Mouse (Mus musculus) hindbrain, embryonic 12.5 days (tissue): ENCODE data around the gene Fam122a. TPM values are rescaled to one million over a fixed set of nuclear protein-coding genes. Genes with fewer than 3 reads are reported as not detected.
A peak's percentile ranks its signal among the peaks of the same experiment; 100 is the strongest.

Source experiments
- ATAC-seq: fragments of 200-750 bp; cut with Nextera tagmentation; 2 replicates; pipeline ENCODE4 v1.8.0; 2017; ENCODE audit warnings: moderate TSS enrichment; ENCODE audit not compliant: low FRiP score
- H3K27ac ChIP-seq: fragments of 300-500 bp; sonication (generic); 2 replicates; pipeline ENCODE4 v1.5.1; 2016; ENCODE audit warnings: mild to moderate bottlenecking
- H3K27me3 ChIP-seq: fragments of 300-500 bp; sonication (generic); 2 replicates; pipeline ENCODE4 v1.6.1; 2016; ENCODE audit warnings: mild to moderate bottlenecking
- H3K36me3 ChIP-seq: fragments of 300-500 bp; sonication (generic); 2 replicates; pipeline ENCODE4 v1.6.1; 2016; ENCODE audit warnings: mild to moderate bottlenecking
- H3K4me1 ChIP-seq: fragments of 300-500 bp; sonication (generic); 2 replicates; pipeline ENCODE4 v1.6.1; 2016
- H3K4me2 ChIP-seq: fragments of 300-500 bp; sonication (generic); replicated peaks from 2 replicates; pipeline ENCODE4 v1.6.1; 2016; ENCODE audit warnings: mild to moderate bottlenecking
- H3K4me3 ChIP-seq: fragments of 300-500 bp; sonication (generic); 2 replicates; pipeline ENCODE4 v1.5.1; 2016; ENCODE audit warnings: mild to moderate bottlenecking
- H3K9ac ChIP-seq: fragments of 300-500 bp; sonication (generic); 2 replicates; pipeline ENCODE4 v1.6.1; 2016; ENCODE audit warnings: mild to moderate bottlenecking, moderate library complexity
- H3K9me3 ChIP-seq: fragments of 300-500 bp; sonication (generic); replicated peaks from 2 replicates; pipeline ENCODE4 v1.6.1; 2016; ENCODE audit warnings: mild to moderate bottlenecking
- WGBS: fragments of 180-500 bp; shearing (Covaris S2); methylation state at CpG from one replicate; pipeline ENCODE4 v1.1.7; 2016; 5-methylcytosine and 5-hydroxymethylcytosine counted together
- polyA plus RNA-seq: library from polyadenylated mRNA; unstranded; fragments of >200 nt; fragmentation: Nextera tagmentation; extraction: Ambion mirVana; gene quantifications from 2 replicates; pipeline ENCODE4 v1.2.1, GENCODE M21; 2016

The Fam122a gene
- polyA plus RNA-seq, 1 experiment from 2014 or later, result 66.4 TPM

GRCm38 (mm10) chr19:24476461-24476860, 695 bp downstream of the Fam122a start:
- no peak for ATAC-seq
- 2% methylated on average over 11 of the region's 11 CpGs for WGBS

GRCm38 (mm10) chr19:24475281-24475680, 1.9 kb downstream of the Fam122a start:
- no peak for ATAC-seq
- no peak overlapping the region for H3K27ac ChIP-seq
- no peak overlapping the region for H3K9ac ChIP-seq
- 86% methylated on average over 6 of the region's 6 CpGs for WGBS
- 0 out of 2 replicates have a peak, but pooled peaks cover 4% of the 10 kb centered on the region for H3K36me3 ChIP-seq
- no peak overlapping the region for H3K4me3 ChIP-seq
- H3K4me1 ChIP-seq, result peaks cover 10% of the 10 kb centered on the region
- no peaks in the 10 kb centered on the region for H3K9me3 ChIP-seq
- H3K27me3 ChIP-seq, result no peaks in the 10 kb centered on the region
- H3K4me2 ChIP-seq, result peak overlapping the region; percentile 70

More at GRCm38 (mm10) chr19:24476461-24476860, 695 bp downstream of the Fam122a start:
- 0 out of 2 replicates have a peak, but pooled peaks cover 4% of the 10 kb centered on the region for H3K36me3 ChIP-seq
- H3K27ac ChIP-seq, result peak overlapping the region; percentile 97; the same call in 1 of the 2 replicates
- H3K9ac ChIP-seq, result peak overlapping the region; percentile 93
- H3K4me2 ChIP-seq, result peak overlapping the region; percentile 70
- H3K4me3 ChIP-seq, result peak overlapping the region; percentile 80
- H3K27me3 ChIP-seq, result no peaks in the 10 kb centered on the region
- H3K9me3 ChIP-seq, result no peaks in the 10 kb centered on the region
- peaks cover 10% of the 10 kb centered on the region for H3K4me1 ChIP-seq

GRCm38 (mm10) chr19:24472512-24472911, 4.6 kb downstream of the Fam122a start:
- H3K4me1 ChIP-seq, result peaks cover 7% of the 10 kb centered on the region; the same call in 1 of the 2 replicates
- H3K27me3 ChIP-seq, result no peaks in the 10 kb centered on the region
- no peak overlapping the region for H3K4me2 ChIP-seq
- ATAC-seq, result no peak
- no peak overlapping the region for H3K4me3 ChIP-seq
- H3K9me3 ChIP-seq, result no peaks in the 10 kb centered on the region
- no peak overlapping the region for H3K9ac ChIP-seq
- 91% methylated on average over 5 of the region's 5 CpGs for WGBS
- no peak overlapping the region for H3K27ac ChIP-seq
- H3K36me3 ChIP-seq, result 0 out of 2 replicates have a peak, but pooled peaks cover 4% of the 10 kb centered on the region

- no peak for ATAC-seq
- Histone ChIP-seq H3K9ac (no peak overlapping the region), H3K4me2 (no peak overlapping the region), H3K36me3 (0 out of 2 replicates have a peak, but pooled peaks cover 4% of the 10 kb centered on the region), H3K4me3 (no peak overlapping the region), H3K4me1 (peaks cover 7% of the 10 kb centered on the region; the same call in 1 of the 2 replicates), H3K27ac (no peak overlapping the region), H3K9me3 (no peaks in the 10 kb centered on the region), H3K27me3 (no peaks in the 10 kb centered on the region)
- WGBS, result 91% methylated on average over 6 of the region's 6 CpGs
Observed at GRCm38 (mm10) chr19:24471538-24471937, 5.6 kb downstream of the Fam122a start.

- H3K9me3 ChIP-seq, result no peaks in the 10 kb centered on the region
- WGBS, result 52% methylated on average over 4 of the region's 4 CpGs
Observed at GRCm38 (mm10) chr19:24469216-24469615, 7.9 kb downstream of the Fam122a start.

GRCm38 (mm10) chr19:24468616-24469015, 8.5 kb downstream of the Fam122a start:
- H3K4me3 ChIP-seq, result no peak overlapping the region
- H3K27ac ChIP-seq, result no peak overlapping the region
- H3K27me3 ChIP-seq, result no peaks in the 10 kb centered on the region
- H3K9ac ChIP-seq, result no peak overlapping the region
- 0 out of 2 replicates have a peak, but pooled peaks cover 4% of the 10 kb centered on the region for H3K36me3 ChIP-seq
- ATAC-seq, result no peak
- no peak overlapping the region for H3K4me2 ChIP-seq
- no peaks in the 10 kb centered on the region for H3K9me3 ChIP-seq
- no peaks in the 10 kb centered on the region for H3K4me1 ChIP-seq
- 84% methylated on average over 3 of the region's 3 CpGs for WGBS

More at GRCm38 (mm10) chr19:24469216-24469615, 7.9 kb downstream of the Fam122a start:
- no peak for ATAC-seq
- no peak overlapping the region for H3K27ac ChIP-seq
- H3K4me3 ChIP-seq, result no peak overlapping the region
- H3K36me3 ChIP-seq, result 0 out of 2 replicates have a peak, but pooled peaks cover 4% of the 10 kb centered on the region
- H3K9ac ChIP-seq, result no peak overlapping the region
- no peaks in the 10 kb centered on the region for H3K4me1 ChIP-seq
- H3K27me3 ChIP-seq, result no peaks in the 10 kb centered on the region
- no peak overlapping the region for H3K4me2 ChIP-seq

GRCm38 (mm10) chr19:24463011-24463410, 14.1 kb downstream of the Fam122a start:
- WGBS, result 82% methylated on average over 3 of the region's 3 CpGs
- Histone ChIP-seq H3K9me3 (no peaks in the 10 kb centered on the region), H3K4me2 (no peak overlapping the region), H3K27ac (no peak overlapping the region), H3K4me3 (no peak overlapping the region), H3K27me3 (no peaks in the 10 kb centered on the region), H3K36me3 (no peaks in the 10 kb centered on the region), H3K4me1 (no peaks in the 10 kb centered on the region), H3K9ac (no peak overlapping the region)
- no peak for ATAC-seq

GRCm38 (mm10) chr19:24456591-24457231, 20.4 kb downstream of the Fam122a start:
- no peak overlapping the region for H3K4me3 ChIP-seq
- no peaks in the 10 kb centered on the region for H3K9me3 ChIP-seq
- no peak for ATAC-seq
- no peaks in the 10 kb centered on the region for H3K36me3 ChIP-seq
- no peak overlapping the region for H3K27ac ChIP-seq
- H3K4me1 ChIP-seq, result peaks cover 7% of the 10 kb centered on the region; the same call in 1 of the 2 replicates
- WGBS, result 92% methylated on average over 6 of the region's 6 CpGs
- H3K9ac ChIP-seq, result no peak overlapping the region
- H3K4me2 ChIP-seq, result no peak overlapping the region
- no peaks in the 10 kb centered on the region for H3K27me3 ChIP-seq

- H3K4me3 ChIP-seq, result no peak overlapping the region
- H3K9me3 ChIP-seq, result no peaks in the 10 kb centered on the region
- no peak for ATAC-seq
- H3K9ac ChIP-seq, result no peak overlapping the region
- H3K27me3 ChIP-seq, result no peaks in the 10 kb centered on the region
- H3K27ac ChIP-seq, result no peak overlapping the region
- no peak overlapping the region for H3K4me2 ChIP-seq
- peaks cover 7% of the 10 kb centered on the region; the same call in 1 of the 2 replicates for H3K4me1 ChIP-seq
- WGBS, result 86% methylated on average over 6 of the region's 6 CpGs
- H3K36me3 ChIP-seq, result no peaks in the 10 kb centered on the region
Observed at GRCm38 (mm10) chr19:24455249-24455960, 21.8 kb downstream of the Fam122a start.

GRCm38 (mm10) chr19:24454451-24454850, 22.7 kb downstream of the Fam122a start:
- no peak for ATAC-seq
- no peak overlapping the region for H3K9ac ChIP-seq
- H3K4me1 ChIP-seq, result peaks cover 7% of the 10 kb centered on the region; the same call in 1 of the 2 replicates
- H3K9me3 ChIP-seq, result no peaks in the 10 kb centered on the region
- WGBS, result 86% methylated on average over 2 of the region's 2 CpGs
- no peak overlapping the region for H3K4me3 ChIP-seq
- H3K27me3 ChIP-seq, result no peaks in the 10 kb centered on the region
- H3K36me3 ChIP-seq, result no peaks in the 10 kb centered on the region
- H3K4me2 ChIP-seq, result no peak overlapping the region
- no peak overlapping the region for H3K27ac ChIP-seq

- H3K36me3 ChIP-seq, result no peaks in the 10 kb centered on the region
- peak overlapping the region; percentile 34 for H3K4me2 ChIP-seq
- no peak overlapping the region for H3K4me3 ChIP-seq
- ATAC-seq, result peak; percentile 40; the same call in 1 of the 2 replicates
- no peaks in the 10 kb centered on the region for H3K27me3 ChIP-seq
- H3K9me3 ChIP-seq, result no peaks in the 10 kb centered on the region
- peaks cover 7% of the 10 kb centered on the region; the same call in 1 of the 2 replicates for H3K4me1 ChIP-seq
- H3K27ac ChIP-seq, result no peak overlapping the region
- 42% methylated on average over 13 of the region's 13 CpGs for WGBS
- H3K9ac ChIP-seq, result no peak overlapping the region
Observed at GRCm38 (mm10) chr19:24453379-24453778, 23.8 kb downstream of the Fam122a start.

- WGBS, result 22% methylated on average over 3 of the region's 3 CpGs
- no peaks in the 10 kb centered on the region for H3K27me3 ChIP-seq
Observed at GRCm38 (mm10) chr19:24452441-24452898, 24.7 kb downstream of the Fam122a start.

More at GRCm38 (mm10) chr19:24452441-24452898, 24.7 kb downstream of the Fam122a start:
- Histone ChIP-seq H3K27ac (peak overlapping the region; percentile 56), H3K9me3 (no peaks in the 10 kb centered on the region), H3K4me2 (no peak overlapping the region), H3K9ac (no peak overlapping the region), H3K36me3 (no peaks in the 10 kb centered on the region), H3K4me3 (no peak overlapping the region), H3K4me1 (peaks cover 7% of the 10 kb centered on the region; the same call in 1 of the 2 replicates)
- ATAC-seq, result peak; percentile 46; the same call in 1 of the 2 replicates
